Mouse (Mus musculus) forebrain, postnatal 0 days (tissue): Measurements from ENCODE around the gene Cdk16. TPM values are rescaled to one million over a fixed set of nuclear protein-coding genes. Genes with fewer than 3 reads are reported as not detected.

Experiments used
- ATAC-seq: fragments of 200-750 bp; cut with Nextera tagmentation; 2 replicates; pipeline ENCODE4 v1.8.0; 2017; ENCODE audit warnings: mild to moderate bottlenecking, moderate library complexity
- DNase-seq: peaks from one replicate; pipeline ENCODE4 v3.0.0-alpha.2; 2015
- H3K27ac ChIP-seq: fragments of 300-500 bp; sonication (generic); 2 replicates; pipeline ENCODE4 v1.5.1; 2014; ENCODE audit warnings: low read depth, mild to moderate bottlenecking, antibody characterized with exemption, low read length, moderate library complexity, mixed read lengths
- H3K27me3 ChIP-seq: fragments of 300-500 bp; sonication (generic); 2 replicates; pipeline ENCODE4 v1.6.1; 2014; ENCODE audit warnings: mild to moderate bottlenecking, low read length, mixed read lengths; ENCODE audit not compliant: insufficient read depth
- H3K36me3 ChIP-seq: fragments of 300-500 bp; sonication (generic); 2 replicates; pipeline ENCODE4 v1.6.1; 2014; ENCODE audit warnings: mild to moderate bottlenecking, moderate library complexity; ENCODE audit not compliant: insufficient read depth
- H3K4me1 ChIP-seq: fragments of 300-500 bp; sonication (generic); 2 replicates; pipeline ENCODE4 v1.6.1; 2014; ENCODE audit warnings: antibody characterized with exemption; ENCODE audit not compliant: insufficient read depth
- H3K4me2 ChIP-seq: fragments of 300-500 bp; sonication (generic); 2 replicates; pipeline ENCODE4 v1.6.1; 2014; ENCODE audit warnings: low read depth, mild to moderate bottlenecking, moderate library complexity
- H3K4me3 ChIP-seq: fragments of 300-500 bp; sonication (generic); 2 replicates; pipeline ENCODE4 v1.5.1; 2014; ENCODE audit warnings: low read depth, low read length, mixed read lengths
- H3K9ac ChIP-seq: fragments of 300-500 bp; sonication (generic); 2 replicates; pipeline ENCODE4 v1.6.1; 2014; ENCODE audit warnings: mild to moderate bottlenecking
- H3K9me3 ChIP-seq: fragments of 300-500 bp; sonication (generic); 2 replicates; pipeline ENCODE4 v1.6.1; 2016; ENCODE audit warnings: low read length
- CTCF ChIP-seq: sonication (generic); IDR thresholded peaks from 2 replicates; pipeline ENCODE4 v1.5.1; 2016; ENCODE audit warnings: antibody characterized with exemption, control low read depth, low read depth
- whole genome bisulfite sequencing: fragments of 180-500 bp; shearing (Covaris S2); extraction: QIAGEN DNeasy Blood & Tissue Kit; methylation state at CpG from one replicate; pipeline ENCODE4 v1.1.7; 2014; 5-methylcytosine and 5-hydroxymethylcytosine counted together
- polyA plus RNA-seq: library from polyadenylated mRNA; unstranded; fragments of >200 nt; fragmentation: Nextera tagmentation; extraction: Ambion mirVana; gene quantifications from 2 replicates; pipeline ENCODE4 v1.2.1, GENCODE M21; 2015
- total RNA-seq: library from RNA; depleted of rRNA; stranded (reverse); fragments of >200 nt; gene quantifications from 2 replicates; pipeline ENCODE4 v1.2.3, GENCODE M21; 2014

The Cdk16 gene
- total and polyA plus RNA-seq, 2 experiments from 2014 or later = 160 to 194 TPM

GRCm38 (mm10) chrX:20662716-20663443 lies 24.9 kb upstream of the Cdk16 start:
- Histone ChIP-seq H3K4me2 (peak overlapping the region; percentile 53), H3K27ac (peak overlapping the region; percentile 94), H3K36me3 (no peaks in the 10 kb centered on the region), H3K9ac (peak overlapping the region; percentile 79), H3K4me3 (peak overlapping the region; percentile 60), H3K27me3 (no peaks in the 10 kb centered on the region), H3K9me3 (no peaks in the 10 kb centered on the region), H3K4me1 (0 out of 2 replicates have a peak, but pooled peaks cover 6% of the 10 kb centered on the region)
- 28% methylated on average over 28 of the region's 28 CpGs for WGBS
- peak; percentile 72 for TF ChIP-seq CTCF
- DNase-seq = peak; percentile 92
- ATAC-seq = peak; percentile 89

GRCm38 (mm10) chrX:20663444-20663790 lies 24.3 kb upstream of the Cdk16 start:
- 24% methylated on average over 9 of the region's 9 CpGs for WGBS
- Histone ChIP-seq H3K36me3 (peaks cover 2% of the 10 kb centered on the region; the same call in 1 of the 2 replicates), H3K9ac (peak overlapping the region; percentile 79), H3K27me3 (no peaks in the 10 kb centered on the region), H3K4me2 (peak overlapping the region; percentile 53), H3K9me3 (no peaks in the 10 kb centered on the region), H3K27ac (peak overlapping the region; percentile 94), H3K4me3 (peak overlapping the region; percentile 60), H3K4me1 (0 out of 2 replicates have a peak, but pooled peaks cover 6% of the 10 kb centered on the region)
- TF ChIP-seq CTCF = no peak
- DNase-seq = no peak
- ATAC-seq = peak; percentile 2; the same call in 1 of the 2 replicates

GRCm38 (mm10) chrX:20688068-20688547 lies 354 bp downstream of the Cdk16 start:
- Histone ChIP-seq H3K4me2 (peak overlapping the region; percentile 57), H3K4me1 (0 out of 2 replicates have a peak, but pooled peaks cover 2% of the 10 kb centered on the region), H3K9ac (peak overlapping the region; percentile 80), H3K36me3 (peaks cover 2% of the 10 kb centered on the region; the same call in 1 of the 2 replicates), H3K4me3 (peak overlapping the region; percentile 60), H3K27me3 (no peaks in the 10 kb centered on the region), H3K27ac (peak overlapping the region; percentile 94), H3K9me3 (no peaks in the 10 kb centered on the region)
- WGBS = 37% methylated on average over 33 of the region's 33 CpGs
- DNase-seq = peak; percentile 90
- TF ChIP-seq CTCF = no peak
- ATAC-seq = peak; percentile 90

- Histone ChIP-seq H3K4me3 (peak overlapping the region; percentile 60), H3K9me3 (no peaks in the 10 kb centered on the region), H3K4me1 (0 out of 2 replicates have a peak, but pooled peaks cover 2% of the 10 kb centered on the region), H3K36me3 (0 out of 2 replicates have a peak, but pooled peaks cover 3% of the 10 kb centered on the region), H3K27me3 (no peaks in the 10 kb centered on the region), H3K9ac (peak overlapping the region; percentile 80), H3K27ac (peak overlapping the region; percentile 94), H3K4me2 (peak overlapping the region; percentile 57)
- DNase-seq (peak; percentile 46), ATAC-seq (peak; percentile 36)
- peak; percentile 39 for TF ChIP-seq CTCF
- WGBS = 28% methylated on average over 24 of the region's 35 CpGs
Measured at GRCm38 (mm10) chrX:20688615-20689014, 861 bp downstream of the Cdk16 start.

- H3K36me3 ChIP-seq = peaks cover 13% of the 10 kb centered on the region; the same call in 1 of the 2 replicates
- ATAC-seq (no peak), DNase-seq (no peak)
- no peaks in the 10 kb centered on the region for H3K27me3 ChIP-seq
- TF ChIP-seq CTCF = no peak
- no peaks in the 10 kb centered on the region for H3K9me3 ChIP-seq
- 65% methylated on average over 3 of the region's 3 CpGs for WGBS
- H3K27ac ChIP-seq = no peak overlapping the region
- H3K9ac ChIP-seq = no peak overlapping the region
- H3K4me3 ChIP-seq = no peak overlapping the region
- 0 out of 2 replicates have a peak, but pooled peaks cover 2% of the 10 kb centered on the region for H3K4me1 ChIP-seq
- H3K4me2 ChIP-seq = no peak overlapping the region
Measured at GRCm38 (mm10) chrX:20691566-20691965, 3.8 kb downstream of the Cdk16 start.

- no peak for ATAC-seq
- H3K4me2 ChIP-seq = no peak overlapping the region
- H3K36me3 ChIP-seq = peaks cover 18% of the 10 kb centered on the region
- 0 out of 2 replicates have a peak, but pooled peaks cover 2% of the 10 kb centered on the region for H3K4me1 ChIP-seq
- WGBS = 83% methylated on average over 1 of the region's 1 CpGs
- H3K9me3 ChIP-seq = no peaks in the 10 kb centered on the region
- no peak for TF ChIP-seq CTCF
- H3K4me3 ChIP-seq = no peak overlapping the region
- no peak overlapping the region for H3K27ac ChIP-seq
- no peaks in the 10 kb centered on the region for H3K27me3 ChIP-seq
- no peak for DNase-seq
- no peak overlapping the region for H3K9ac ChIP-seq
Measured at GRCm38 (mm10) chrX:20692616-20693015, 4.9 kb downstream of the Cdk16 start.

GRCm38 (mm10) chrX:20695842-20696241 lies 8.1 kb downstream of the Cdk16 start:
- Histone ChIP-seq H3K9me3 (no peaks in the 10 kb centered on the region), H3K4me3 (no peak overlapping the region), H3K36me3 (peaks cover 24% of the 10 kb centered on the region), H3K9ac (no peak overlapping the region), H3K4me1 (no peaks in the 10 kb centered on the region), H3K27ac (no peak overlapping the region), H3K27me3 (no peaks in the 10 kb centered on the region), H3K4me2 (no peak overlapping the region)
- ATAC-seq = no peak
- no peak for DNase-seq
- WGBS = 77% methylated on average over 4 of the region's 4 CpGs
- no peak for TF ChIP-seq CTCF
